Mouse (Mus musculus) monocyte, adult 5-6 weeks (primary cell): Measurements from ENCODE around the gene Hpse. TPM values are rescaled to one million over a fixed set of nuclear protein-coding genes. Genes with fewer than 3 reads are reported as not detected.

Source experiments
- ATAC-seq: fragments of 153-309, 156-312 bp; replicated peaks from 2 replicates; pipeline ENCODE4 v1.8.0; 2017; ENCODE audit warnings: mild to moderate bottlenecking; ENCODE audit not compliant: low TSS enrichment, insufficient number of reproducible peaks, severe bottlenecking, poor library complexity, low FRiP score
- total RNA-seq: library from RNA; stranded (forward); fragments of 200-1000, 200-491, 200-594 nt; gene quantifications from 3 replicates; pipeline ENCODE4 v1.2.3, GENCODE M21; 2017

Gene Hpse
- total RNA-seq, 1 experiment from 2014 or later = 33.4 TPM

DNA sequence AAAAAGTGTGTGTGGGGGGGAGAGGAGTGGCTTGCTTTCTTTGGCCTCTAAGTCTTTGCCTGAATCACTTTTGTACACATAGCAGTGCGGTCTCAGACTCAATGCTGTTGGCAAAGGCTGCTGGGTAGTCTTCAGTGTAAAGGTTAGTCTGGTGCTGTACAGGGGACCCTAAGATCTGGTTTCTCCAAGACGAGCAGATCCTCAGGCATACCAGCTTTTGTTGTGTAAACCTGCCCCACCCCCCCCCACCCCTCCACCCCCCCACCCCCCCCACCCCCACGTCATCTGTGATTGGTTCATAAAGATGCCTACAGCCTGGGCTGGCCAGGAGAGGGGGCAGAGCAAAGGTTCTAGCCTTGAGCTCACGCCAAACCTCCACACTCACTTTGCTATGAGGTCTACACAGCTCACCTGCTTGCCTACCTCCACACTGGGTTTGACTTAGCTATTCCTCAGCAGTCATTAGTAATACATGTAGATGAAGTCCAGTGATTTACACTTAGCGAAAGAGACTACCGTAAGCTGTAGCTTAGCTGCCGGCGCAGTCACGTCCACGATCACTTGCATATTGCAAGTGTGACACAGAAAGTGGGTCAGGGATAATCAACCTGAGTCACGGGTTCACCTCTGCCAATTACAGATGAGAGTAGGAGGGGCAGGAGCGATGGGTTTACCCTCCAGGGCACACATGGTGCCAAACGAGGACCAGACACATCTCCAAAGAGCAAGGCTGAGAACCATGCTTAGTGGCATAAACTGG is 18.5 kb downstream of the Hpse start:
- ATAC-seq = no peak

DNA sequence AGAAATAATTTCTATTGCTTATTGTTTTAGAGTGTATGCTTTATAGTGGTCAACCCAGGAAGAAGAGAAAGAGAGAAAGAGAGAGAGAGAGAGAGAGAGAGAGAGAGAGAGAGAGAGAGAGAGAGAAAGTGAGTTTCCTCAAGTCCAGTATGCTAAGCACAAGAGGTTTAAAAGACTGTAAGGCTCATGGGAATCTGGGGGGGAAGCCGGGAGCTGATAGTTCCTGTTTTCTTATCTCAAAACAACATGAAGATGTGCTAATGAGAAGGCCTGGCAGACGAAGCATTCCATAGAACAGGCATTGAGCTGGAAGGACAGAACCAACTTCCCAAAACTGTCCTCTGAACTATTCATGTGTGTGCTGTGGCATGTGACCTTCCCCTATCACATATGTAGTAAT is 21.6 kb downstream of the Hpse start:
- ATAC-seq = no peak

DNA sequence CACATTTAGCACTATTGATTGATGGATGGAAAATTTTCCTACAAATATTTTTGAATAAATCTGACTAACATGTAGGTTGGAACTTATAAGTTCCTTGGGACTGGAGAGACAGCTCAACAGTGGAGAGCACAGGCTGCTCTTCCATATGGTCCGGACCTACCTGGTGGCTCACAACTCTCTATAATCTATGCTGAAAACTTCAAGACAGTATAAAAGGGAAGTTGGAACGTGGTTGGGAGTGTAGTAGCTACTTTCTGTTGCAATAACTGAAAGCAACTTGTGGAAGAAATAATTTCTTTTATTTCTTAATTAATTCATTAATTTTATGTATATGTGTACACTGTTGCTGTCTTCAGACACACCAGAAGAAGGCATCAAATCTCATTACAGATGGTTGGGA is 22.1 kb downstream of the Hpse start:
- ATAC-seq = no peak

DNA sequence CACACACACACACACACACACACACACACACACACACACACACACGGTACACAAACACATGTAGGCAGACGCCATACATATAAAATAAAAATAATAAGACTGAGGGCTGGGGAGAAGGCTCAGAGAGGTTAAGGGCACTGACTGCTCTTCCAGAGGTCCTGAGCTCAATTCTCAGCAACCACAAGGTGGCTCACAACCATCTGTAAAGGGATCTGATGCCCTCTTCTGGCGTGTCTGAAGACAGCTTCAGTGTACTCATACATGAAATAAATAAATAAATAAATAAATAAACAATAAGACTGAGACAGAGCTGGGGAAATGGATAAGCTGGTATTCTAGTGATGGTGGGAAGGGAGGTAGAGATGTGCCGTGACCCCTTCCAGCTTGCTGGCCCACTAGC is 33.9 kb downstream of the Hpse start:
- no peak for ATAC-seq

DNA sequence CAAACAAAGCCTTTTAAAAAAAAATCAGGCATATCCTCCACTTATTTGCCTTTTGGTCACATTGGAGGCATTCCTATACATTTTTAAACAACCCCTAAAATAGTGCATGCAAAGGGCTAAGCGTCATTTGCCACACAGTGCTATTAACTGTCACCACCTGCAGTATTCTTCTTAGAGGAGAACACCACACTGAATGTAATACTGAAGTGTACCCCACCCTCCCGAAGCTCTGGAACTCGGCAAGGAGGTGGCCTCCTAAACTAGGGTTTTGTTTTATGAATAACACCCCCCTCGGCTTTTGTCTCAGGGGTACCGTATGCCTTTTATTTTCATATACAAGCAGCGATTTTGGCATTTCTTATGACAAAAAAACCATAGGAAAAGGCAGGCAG is 39.0 kb downstream of the Hpse start:
- ATAC-seq = no peak

DNA sequence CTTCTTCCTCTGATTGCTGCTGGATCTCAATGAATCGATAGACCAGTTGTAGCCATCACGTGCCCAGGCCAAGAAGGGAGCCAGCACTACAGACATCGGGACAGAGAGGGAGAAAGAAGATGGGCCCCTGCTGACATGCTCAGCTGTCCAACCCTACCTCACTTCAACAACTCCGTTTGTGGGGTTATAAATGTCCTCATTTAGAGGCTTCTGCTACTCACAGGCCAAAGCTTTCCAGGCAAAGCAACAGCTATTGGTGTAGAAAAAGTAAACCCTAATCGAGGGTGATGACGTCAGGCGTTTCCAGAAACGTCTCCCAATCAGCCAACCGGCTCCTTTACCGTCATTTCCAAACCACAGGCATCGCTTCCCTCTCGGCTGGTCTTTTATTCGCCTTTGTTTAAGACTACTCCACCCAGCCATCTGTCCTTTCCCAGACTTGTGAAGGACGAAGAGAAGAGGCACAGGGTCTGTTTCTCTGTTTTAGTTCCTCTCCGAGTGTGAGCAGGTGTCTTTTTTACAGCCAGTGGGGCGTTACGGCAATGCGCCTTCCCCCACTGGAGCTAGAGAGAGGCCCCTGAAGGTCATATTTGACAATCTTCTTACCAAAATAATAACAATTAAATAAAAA is 39.5 kb downstream of the Hpse start:
- 0 out of 2 replicates have a peak, but pooled peaks have one; percentile 24 for ATAC-seq

DNA sequence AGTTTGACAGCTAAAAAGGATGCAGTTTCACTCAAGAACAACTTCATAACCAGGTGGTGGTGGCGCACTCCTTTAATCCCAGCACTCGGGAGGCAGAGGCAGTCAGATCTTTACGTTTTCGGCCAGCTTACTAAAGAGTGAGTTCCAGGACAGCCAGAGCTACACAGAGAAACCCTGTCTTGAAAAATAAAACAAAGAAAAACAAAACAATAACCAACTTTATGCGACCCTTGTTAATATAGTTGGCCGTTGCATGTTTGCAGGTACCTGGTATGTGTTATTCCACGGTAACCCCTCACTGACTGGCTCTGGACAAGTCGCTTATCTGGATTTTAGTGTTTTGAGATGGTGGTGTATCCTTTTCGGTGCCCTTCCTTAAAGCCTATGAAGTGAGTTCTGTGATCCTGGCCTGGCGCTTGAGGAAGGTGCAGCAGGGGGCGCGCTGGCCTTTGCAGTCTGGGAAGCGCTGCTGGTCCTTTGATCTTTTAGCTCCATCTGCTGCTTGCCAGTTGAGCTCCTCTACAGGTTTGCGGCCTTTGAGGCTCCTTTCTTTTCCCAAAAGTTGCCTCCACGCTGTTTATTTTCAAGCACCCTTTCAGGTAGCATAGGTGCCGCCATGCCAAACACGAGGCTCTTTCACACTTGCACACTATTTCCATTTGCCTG is 44.7 kb downstream of the Hpse start, which contains the start of gene Coq2:
Coq2 (minus strand) TSS at position 430 of the 666 bp plus-strand sequence.
- ATAC-seq = peak; percentile 75

DNA sequence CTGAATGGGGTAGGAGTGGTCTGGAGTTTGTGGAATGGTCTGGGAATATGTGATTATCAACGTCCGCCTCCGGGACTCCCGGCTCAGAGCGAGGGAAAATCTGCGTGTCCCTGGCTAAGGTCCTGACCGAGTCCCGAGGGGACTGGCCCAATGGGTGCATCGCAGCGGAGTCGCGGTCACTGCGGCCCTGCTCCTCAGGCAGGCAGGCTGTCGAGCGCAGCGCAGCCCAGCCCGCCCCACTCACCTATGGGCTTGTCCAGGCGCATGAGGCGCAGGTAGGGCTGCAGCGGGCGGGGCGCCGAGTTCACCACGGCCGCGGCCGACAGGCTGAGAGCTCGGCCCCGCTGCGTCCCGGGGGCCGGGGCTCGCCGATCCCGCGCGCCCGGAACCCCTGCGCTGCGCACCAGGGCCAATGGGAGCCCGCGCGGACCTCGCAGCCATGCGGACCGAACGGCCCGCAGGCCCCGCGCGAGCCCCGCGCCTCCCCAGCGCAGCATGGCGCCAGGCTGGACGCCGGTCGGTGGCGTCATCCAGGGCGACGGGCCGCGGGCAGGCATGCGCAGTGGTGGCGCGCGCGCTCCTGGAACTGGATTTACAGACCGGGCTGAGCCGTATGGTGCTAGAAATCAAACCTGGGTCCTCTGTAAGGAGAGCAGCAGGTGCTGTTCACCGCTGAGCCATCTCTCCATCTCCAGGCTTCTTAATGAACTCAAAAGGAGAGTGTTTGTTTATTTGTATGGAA is 45.6 kb downstream of the Hpse start:
- ATAC-seq = peak; percentile 59

DNA sequence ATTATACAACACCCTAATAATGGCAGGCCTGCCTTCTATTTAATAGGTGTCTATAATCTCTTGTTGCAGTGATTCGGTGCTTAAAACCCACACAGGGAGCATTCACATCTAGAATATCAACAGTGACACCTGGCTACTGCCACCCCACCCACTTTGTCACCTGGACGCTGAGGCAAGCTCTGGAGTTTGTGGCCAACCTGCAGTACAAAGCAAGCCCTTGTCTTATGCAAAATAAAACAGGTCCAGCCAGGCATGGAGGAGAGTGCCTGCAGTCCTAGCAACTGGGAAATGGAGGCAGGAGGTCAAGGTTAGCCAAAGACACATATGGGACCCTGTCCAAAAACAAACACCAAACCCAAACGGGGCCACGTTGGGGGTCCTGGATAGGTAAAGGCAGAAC is 47.1 kb downstream of the Hpse start:
- no peak for ATAC-seq

DNA sequence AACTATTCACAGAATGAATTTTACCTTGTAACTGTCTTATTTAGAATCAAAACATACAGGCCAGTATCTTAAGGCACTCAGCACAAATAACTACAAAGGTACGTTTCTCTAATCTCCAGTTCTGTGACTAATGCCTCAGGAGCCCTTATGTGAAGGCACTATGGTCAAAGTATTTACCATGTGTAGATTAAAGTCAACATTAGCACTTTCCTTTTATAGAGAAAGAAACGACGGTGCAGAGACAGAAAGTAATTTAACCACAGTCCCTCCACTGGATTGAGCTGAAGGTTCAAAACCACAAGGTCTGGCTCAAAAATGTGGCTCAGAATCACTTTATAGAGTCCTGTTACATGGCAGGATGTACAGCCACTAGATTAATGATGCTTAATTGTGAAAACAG is 47.6 kb downstream of the Hpse start:
- no peak for ATAC-seq

DNA sequence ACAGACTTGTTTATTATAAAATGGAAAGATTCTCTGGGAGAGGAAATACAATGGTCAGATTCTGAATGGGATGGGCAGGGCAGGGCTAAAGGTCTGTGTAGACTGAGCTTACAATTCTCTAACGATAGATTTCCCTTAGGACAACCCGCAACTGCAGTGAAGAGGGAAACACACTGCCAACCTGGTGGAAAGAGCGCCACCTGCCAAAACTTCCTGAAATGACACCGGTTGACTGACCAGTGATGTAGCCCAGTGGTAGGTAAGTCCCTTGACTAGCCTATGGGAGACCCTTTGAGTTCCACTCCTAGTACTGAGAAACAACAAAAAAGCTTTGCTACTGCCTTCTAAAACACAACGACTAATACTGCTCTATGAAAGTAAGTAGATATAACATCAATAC is 48.1 kb downstream of the Hpse start:
- ATAC-seq = 0 out of 2 replicates have a peak, but pooled peaks have one; percentile 34

DNA sequence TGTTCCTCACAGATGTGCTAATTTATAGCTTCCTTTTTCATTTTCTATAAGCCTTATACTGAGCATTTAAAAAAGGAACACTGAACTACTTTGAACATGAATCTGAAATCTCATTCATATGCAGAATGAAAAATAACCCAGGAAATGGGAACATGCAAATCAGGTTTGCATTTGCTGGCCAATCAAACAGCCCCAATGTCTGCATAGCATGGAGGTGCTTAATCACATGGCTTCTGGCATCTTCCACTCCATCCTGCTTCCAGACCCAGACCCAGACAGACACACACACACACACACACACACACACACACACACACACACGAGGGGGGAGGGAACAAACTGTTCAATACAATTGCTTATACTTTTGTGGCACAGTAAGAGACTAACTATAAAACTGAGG is 52.6 kb downstream of the Hpse start:
- ATAC-seq = no peak

DNA sequence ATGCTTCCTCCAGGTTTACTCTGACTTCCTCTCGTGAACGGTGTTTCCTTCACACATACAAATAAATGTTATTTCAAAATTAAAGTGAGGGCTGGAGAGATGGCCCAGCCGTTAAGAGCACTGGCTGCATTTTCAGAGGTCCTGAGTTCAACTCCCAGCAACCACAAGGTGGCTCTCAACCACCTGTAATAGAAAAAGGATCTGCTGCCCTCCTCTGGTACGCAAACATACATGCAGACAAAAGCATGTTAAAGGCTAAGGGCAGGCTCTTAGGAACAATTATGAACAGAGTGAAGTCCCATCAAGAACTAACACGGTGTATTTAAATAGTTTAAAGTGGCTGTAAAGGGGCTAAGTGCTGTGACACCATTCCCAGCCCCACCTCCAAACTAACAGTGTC is 55.7 kb downstream of the Hpse start:
- ATAC-seq = 0 out of 2 replicates have a peak, but pooled peaks have one; percentile 28

DNA sequence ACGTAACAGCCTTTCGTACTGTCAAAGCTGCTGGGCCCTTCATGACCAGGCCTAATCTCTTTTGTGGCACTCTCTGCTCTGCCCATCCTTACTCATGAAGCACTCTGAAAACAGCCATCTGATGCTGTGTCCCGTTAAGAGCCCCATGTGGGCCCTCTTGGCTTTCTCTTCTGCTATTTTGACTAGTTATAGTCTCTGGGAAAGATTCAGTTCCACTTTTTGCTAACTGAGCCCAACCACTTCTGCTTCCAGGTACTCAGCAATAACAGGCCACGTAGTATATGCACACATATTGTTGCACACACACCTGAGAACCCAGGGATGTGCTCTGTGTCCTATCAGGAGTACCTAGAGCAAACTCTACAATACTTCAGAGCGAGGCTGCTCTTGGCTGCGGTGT is 56.5 kb downstream of the Hpse start:
- peak; percentile 66 for ATAC-seq

DNA sequence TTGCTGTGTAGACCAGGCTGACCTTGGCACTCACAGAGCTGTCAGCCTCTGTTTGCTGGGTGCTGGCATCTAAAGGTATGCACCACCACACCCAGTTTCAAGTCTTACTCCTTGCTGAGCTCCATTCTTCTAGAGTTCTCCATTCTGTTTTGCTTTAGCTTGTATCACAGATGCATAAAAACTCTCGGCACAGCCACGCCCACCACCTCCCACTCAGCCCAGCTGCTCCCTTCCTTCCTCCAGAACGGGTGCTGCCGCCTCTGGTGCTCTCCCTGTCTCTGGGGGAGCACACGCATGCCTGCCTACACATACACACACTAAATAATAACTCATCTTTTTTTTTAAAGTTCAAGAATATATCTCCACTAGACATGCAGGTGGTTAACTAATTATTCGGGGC is 61.1 kb downstream of the Hpse start:
- no peak for ATAC-seq

DNA sequence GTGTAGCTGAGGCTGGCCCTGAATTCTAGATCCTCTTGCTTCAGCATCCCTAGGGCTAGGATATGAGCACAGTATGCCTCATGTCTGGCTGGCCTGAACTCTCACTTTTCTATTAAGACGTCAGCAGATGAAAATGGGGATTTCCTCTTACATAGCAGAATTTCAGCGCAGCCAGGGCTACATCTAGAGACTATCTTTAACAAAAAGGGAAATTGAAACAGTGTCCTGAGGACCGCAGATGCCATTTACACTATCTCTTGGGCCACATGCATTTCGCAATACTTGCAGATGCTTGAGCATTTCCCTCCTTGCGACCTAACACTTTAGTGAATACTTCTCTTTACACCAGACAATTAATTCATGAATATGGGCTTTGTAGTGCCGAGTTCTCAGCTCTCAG is 63.2 kb downstream of the Hpse start:
- ATAC-seq = peak; percentile 87

DNA sequence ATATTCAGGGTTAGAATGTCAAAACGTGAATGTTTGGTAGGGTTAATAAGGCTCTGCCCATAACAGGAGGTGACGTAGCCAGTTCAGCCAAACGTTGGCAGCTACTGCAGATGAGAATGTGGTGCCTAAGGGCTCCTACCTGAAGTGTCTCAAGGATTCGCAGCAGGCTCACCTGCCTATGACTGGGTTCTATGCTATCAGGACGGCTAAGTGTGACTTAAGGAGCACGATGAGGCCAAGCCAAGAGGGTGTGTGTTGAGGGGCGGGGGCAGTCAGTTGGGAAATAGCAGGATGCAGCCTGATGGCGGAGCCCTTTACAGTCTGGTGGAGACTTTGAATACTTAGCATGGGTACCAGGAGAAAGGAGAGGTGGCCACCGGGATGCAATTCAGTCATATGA is 67.2 kb downstream of the Hpse start:
- ATAC-seq = no peak

DNA sequence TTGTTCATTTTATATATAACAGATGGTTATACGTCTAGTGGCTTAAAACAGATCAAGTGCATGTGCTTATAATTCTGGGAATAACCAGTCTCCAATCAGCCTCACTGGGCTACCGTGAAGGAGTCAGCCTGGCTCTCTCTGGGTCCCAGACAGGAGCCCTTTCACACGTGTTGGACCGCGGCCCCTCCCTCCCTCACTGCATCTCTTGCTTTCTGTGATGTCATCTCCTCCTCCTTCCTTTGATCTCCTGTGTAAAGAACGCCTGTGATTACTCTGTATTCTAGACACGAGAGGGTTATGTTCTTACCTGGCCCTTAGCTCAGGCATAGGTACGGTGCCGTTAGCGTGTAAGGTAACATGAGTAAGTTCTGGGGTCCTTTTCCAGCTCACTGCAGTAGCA is 68.0 kb downstream of the Hpse start:
- ATAC-seq = no peak

DNA sequence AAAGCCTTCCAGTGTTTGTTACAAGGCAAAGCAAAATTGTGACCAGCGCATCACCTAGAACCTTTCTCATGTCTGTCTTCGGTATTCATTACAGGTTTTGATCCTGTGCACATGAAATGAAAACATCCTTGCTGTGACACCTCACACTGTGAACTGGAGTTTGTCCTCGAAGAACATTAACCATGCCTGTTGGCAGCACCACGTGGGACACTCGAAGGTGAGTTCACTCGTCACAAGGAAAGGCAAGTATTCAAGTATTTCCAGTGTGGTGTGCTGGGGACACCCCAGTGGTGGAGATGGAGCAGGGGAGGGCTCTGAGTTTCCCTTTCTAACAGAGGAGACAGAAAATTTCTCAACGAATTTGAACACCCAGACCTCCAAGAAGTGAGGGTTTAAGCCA is 68.5 kb downstream of the Hpse start:
- no peak for ATAC-seq
